Mouse (Mus musculus) stomach, embryonic 14.5 days (tissue): ENCODE measurements around the gene Kri1. TPM values are rescaled to one million over a fixed set of nuclear protein-coding genes. Genes with fewer than 3 reads are reported as not detected.

Source experiments
- ATAC-seq: fragments of 200-750 bp; cut with Nextera tagmentation; 2 replicates; pipeline ENCODE4 v1.8.0; 2017; ENCODE audit warnings: low read depth, moderate TSS enrichment; ENCODE audit not compliant: insufficient number of reproducible peaks, insufficient read depth, low FRiP score
- H3K27ac ChIP-seq: fragments of 300-500 bp; sonication (generic); 2 replicates; pipeline ENCODE4 v1.5.1; 2014; ENCODE audit warnings: mild to moderate bottlenecking, low read length, moderate library complexity, mixed read lengths
- H3K27me3 ChIP-seq: fragments of 300-500 bp; sonication (generic); 2 replicates; pipeline ENCODE4 v1.6.1; 2014; ENCODE audit warnings: low read length, control low read depth, mixed read lengths; ENCODE audit not compliant: control insufficient read depth, insufficient read depth
- H3K36me3 ChIP-seq: fragments of 300-500 bp; sonication (generic); 2 replicates; pipeline ENCODE4 v1.6.1; 2014; ENCODE audit warnings: mild to moderate bottlenecking, control low read depth, low read length, moderate library complexity, mixed read lengths; ENCODE audit not compliant: control insufficient read depth, insufficient read depth
- H3K4me1 ChIP-seq: fragments of 300-500 bp; sonication (generic); 2 replicates; pipeline ENCODE4 v1.6.1; 2014; ENCODE audit warnings: low read length, control low read depth, mixed read lengths; ENCODE audit not compliant: control insufficient read depth, insufficient read depth
- H3K4me2 ChIP-seq: fragments of 300-500 bp; sonication (generic); replicated peaks from 2 replicates; pipeline ENCODE4 v1.6.1; 2014; ENCODE audit warnings: low read depth, low read length, control low read depth
- H3K4me3 ChIP-seq: fragments of 300-500 bp; sonication (generic); 2 replicates; pipeline ENCODE4 v1.5.1; 2014; ENCODE audit warnings: low read depth, low read length, control low read depth
- H3K9ac ChIP-seq: fragments of 300-500 bp; sonication (generic); replicated peaks from 2 replicates; pipeline ENCODE4 v1.6.1; 2014; ENCODE audit warnings: low read depth, mild to moderate bottlenecking, control low read depth, low read length, moderate library complexity, mixed read lengths
- H3K9me3 ChIP-seq: fragments of 300-500 bp; sonication (generic); 2 replicates; pipeline ENCODE4 v1.6.1; 2016; ENCODE audit warnings: low read depth, low read length, control low read depth; ENCODE audit not compliant: control insufficient read depth
- WGBS: fragments of 180-500 bp; shearing (Covaris S2); extraction: QIAGEN DNeasy Blood & Tissue Kit; methylation state at CpG from one replicate; pipeline ENCODE4 v1.1.7; 2014; 5-methylcytosine and 5-hydroxymethylcytosine counted together
- polyA plus RNA-seq: library from polyadenylated mRNA; unstranded; fragments of >200 nt; fragmentation: Nextera tagmentation; extraction: Ambion mirVana; gene quantifications from 2 replicates; pipeline ENCODE4 v1.2.1, GENCODE M21; 2014

Gene Kri1
- polyA plus RNA-seq, 1 experiment from 2014 or later, result 14.7 TPM

GRCm38 (mm10) chr9:21241343-21241742 is 46.4 kb downstream of the Kri1 start:
- Histone ChIP-seq H3K27ac (no peak overlapping the region), H3K4me1 (peaks cover 28% of the 10 kb centered on the region), H3K4me2 (no peak overlapping the region), H3K4me3 (no peak overlapping the region), H3K27me3 (peaks cover 36% of the 10 kb centered on the region), H3K9ac (no peak overlapping the region), H3K36me3 (no peaks in the 10 kb centered on the region; the same call in 1 of the 2 replicates), H3K9me3 (no peaks in the 10 kb centered on the region)
- no peak for ATAC-seq
- 8% methylated on average over 11 of the region's 11 CpGs for WGBS

- peaks cover 5% of the 10 kb centered on the region; the same call in 1 of the 2 replicates for H3K36me3 ChIP-seq
- peak overlapping the region; percentile 89 for H3K4me3 ChIP-seq
- ATAC-seq, result no peak
- no peaks in the 10 kb centered on the region for H3K9me3 ChIP-seq
- peaks cover 22% of the 10 kb centered on the region for H3K4me1 ChIP-seq
- peak overlapping the region; percentile 88 for H3K4me2 ChIP-seq
- 35% methylated on average over 4 of the region's 4 CpGs for WGBS
- peak overlapping the region; percentile 96 for H3K9ac ChIP-seq
- H3K27me3 ChIP-seq, result peaks cover 18% of the 10 kb centered on the region
- no peak overlapping the region; the same call in 1 of the 2 replicates for H3K27ac ChIP-seq
Measured at GRCm38 (mm10) chr9:21239465-21239848, 48.3 kb downstream of the Kri1 start.

DNA sequence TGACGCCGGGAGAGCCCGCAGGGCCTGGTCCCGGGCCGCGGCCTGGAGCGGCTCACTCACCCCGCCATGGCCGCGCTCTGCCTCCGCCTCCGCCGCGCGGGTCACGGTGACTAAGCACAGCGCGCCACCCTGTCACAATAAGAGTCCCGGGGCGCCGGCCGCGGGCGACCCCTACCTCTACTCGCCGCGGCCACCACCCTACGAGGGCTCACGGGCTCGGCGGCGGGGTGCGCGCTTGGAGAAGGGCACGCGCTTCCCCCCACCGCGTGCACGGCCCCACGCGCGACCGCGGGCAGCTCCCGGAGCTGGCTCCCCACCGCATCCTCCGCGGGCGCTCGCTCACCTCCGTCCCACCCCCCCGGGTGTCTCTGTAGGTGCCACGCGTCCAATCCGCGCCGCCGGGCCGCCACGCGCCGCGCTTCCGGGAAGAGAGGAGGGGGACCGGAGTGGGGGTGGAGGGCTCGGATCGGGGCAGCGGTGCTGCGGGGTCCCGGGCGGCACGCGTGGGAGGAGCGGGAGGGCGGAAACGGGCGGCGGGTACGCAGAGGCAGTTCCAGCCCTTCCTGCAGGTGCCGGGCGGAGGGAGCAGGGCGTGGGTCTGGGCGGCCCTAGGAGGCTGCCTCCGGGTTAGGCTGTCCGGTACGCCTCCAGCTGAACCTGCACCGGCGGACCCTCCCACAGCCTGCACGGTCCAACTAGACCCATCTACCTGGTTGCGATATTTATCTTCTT is 48.9 kb downstream of the Kri1 start, which contains the start of gene Keap1:
Gene Keap1, minus strand, starts transcription at position 629 of the 732 bp plus-strand sequence.
- ATAC-seq, result peak; percentile 87
- Histone ChIP-seq H3K27ac (peak within 1 kb of the TSS; percentile 86), H3K4me2 (peak within 1 kb of the TSS; percentile 88), H3K9ac (peak within 1 kb of the TSS; percentile 96), H3K36me3 (peaks cover 5% of the 10 kb centered on the region; the same call in 1 of the 2 replicates), H3K9me3 (no peaks in the 10 kb centered on the region), H3K4me3 (peak within 1 kb of the TSS; percentile 89), H3K27me3 (peaks cover 13% of the 10 kb centered on the region), H3K4me1 (peaks cover 17% of the 10 kb centered on the region)
- under 1% methylated on average over 81 of the region's 90 CpGs for WGBS

DNA sequence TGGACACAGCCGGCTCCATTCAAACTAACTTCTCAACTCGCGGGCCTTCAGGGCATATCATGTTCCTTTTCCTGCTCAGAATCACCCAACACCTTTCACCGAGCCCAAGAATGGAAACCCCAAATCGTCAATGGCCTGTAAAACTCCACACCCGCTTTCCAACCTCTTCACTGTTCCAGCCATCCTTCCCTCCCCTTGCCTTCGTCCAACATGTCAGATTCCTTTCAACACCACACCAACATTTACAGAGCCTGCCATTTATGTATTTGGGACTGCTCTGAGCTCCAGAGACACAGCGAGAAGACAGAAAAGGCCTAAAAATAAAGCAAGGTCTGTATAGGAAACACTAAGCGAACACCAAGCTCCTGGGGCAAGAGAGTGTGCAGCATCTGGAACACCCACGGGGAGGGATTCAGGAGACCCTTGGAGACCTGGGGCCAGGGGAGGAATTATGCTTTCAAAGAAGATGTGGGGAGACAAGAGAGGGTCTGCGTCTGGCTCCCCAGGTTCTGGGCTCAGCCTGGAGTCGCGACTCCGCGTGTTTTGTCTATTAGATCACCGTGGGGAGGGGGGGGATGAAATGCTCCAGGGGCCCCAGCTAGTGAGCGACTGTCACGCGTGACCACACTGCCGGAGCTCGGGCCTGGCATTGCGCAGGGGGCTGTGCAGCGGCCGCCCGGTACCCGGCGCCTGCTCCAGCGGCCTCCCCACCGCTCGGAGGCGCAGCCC is 49.6 kb downstream of the Kri1 start:
- Histone ChIP-seq H3K36me3 (peaks cover 11% of the 10 kb centered on the region; the same call in 1 of the 2 replicates), H3K27ac (peak overlapping the region; percentile 86), H3K9ac (peak overlapping the region; percentile 96), H3K9me3 (no peaks in the 10 kb centered on the region), H3K4me2 (peak overlapping the region; percentile 88), H3K4me3 (peak overlapping the region; percentile 89), H3K27me3 (peaks cover 5% of the 10 kb centered on the region), H3K4me1 (peaks cover 17% of the 10 kb centered on the region)
- no peak for ATAC-seq
- 1% methylated on average over 31 of the region's 31 CpGs for WGBS

DNA sequence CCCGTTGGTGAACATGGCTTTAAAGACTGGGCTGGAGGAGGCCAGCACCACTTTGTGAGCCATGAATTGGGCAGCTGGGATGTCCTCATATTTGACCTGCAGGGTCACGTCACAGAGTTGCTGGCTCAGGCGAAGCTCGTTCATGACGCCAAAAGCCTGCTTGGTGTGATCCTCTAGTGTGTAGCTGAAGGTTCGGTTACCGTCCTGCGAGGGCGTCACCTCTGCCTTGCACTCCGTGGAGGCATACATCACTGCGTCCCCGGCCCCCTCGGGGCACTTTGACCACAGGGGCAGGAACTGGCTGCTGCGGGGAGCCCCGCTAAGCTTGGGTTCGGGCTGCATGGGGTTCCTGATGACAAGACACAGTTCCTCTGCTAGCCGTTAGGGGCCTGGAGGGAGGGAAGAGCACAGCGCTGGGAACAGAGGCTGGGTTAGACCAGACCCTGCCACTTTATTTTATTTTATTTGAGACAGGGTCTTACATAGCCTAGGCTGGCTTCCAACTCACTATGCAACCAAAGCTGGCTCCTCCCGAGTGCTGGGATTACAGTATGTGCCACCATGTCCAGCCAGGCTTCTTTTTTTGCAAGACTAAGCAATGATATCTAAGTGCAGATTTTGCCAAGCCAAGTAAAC is 50.3 kb downstream of the Kri1 start:
- Histone ChIP-seq H3K27ac (peak overlapping the region; percentile 86), H3K36me3 (peaks cover 17% of the 10 kb centered on the region; the same call in 1 of the 2 replicates), H3K4me2 (peak overlapping the region; percentile 88), H3K27me3 (no peaks in the 10 kb centered on the region), H3K4me3 (peak overlapping the region; percentile 89), H3K9me3 (no peaks in the 10 kb centered on the region), H3K9ac (peak overlapping the region; percentile 96), H3K4me1 (peaks cover 18% of the 10 kb centered on the region)
- WGBS, result 16% methylated on average over 19 of the region's 19 CpGs
- ATAC-seq, result peak; percentile 16; the same call in 1 of the 2 replicates

DNA sequence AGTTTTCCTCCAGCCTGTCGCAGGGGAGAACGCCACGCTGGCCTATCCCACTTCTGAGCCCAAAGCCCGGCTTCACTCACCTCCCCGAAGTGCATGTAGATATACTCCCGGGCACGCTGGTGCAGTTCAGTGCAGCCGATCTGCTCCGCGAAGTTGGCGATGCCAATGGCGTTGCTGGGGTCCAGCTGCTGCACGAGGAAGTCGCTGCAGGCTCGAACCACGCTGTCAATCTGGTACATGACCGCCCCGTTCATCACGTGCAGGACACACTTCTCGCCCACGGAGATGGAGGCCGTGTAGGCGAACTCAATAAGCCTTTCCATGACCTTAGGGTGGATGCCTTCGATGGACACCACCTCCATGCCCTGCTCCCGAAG is 50.8 kb downstream of the Kri1 start:
- no peak overlapping the region for H3K27ac ChIP-seq
- peaks cover 20% of the 10 kb centered on the region; the same call in 1 of the 2 replicates for H3K36me3 ChIP-seq
- H3K4me3 ChIP-seq, result peak overlapping the region; percentile 89; the same call in 1 of the 2 replicates

GRCm38 (mm10) chr9:21235341-21235740 is 52.4 kb downstream of the Kri1 start:
- Histone ChIP-seq H3K9me3 (no peaks in the 10 kb centered on the region), H3K9ac (no peak overlapping the region), H3K4me3 (no peak overlapping the region), H3K4me1 (peaks cover 20% of the 10 kb centered on the region), H3K27ac (no peak overlapping the region), H3K27me3 (no peaks in the 10 kb centered on the region), H3K36me3 (peaks cover 29% of the 10 kb centered on the region; the same call in 1 of the 2 replicates), H3K4me2 (no peak overlapping the region)
- ATAC-seq, result no peak
- WGBS, result 86% methylated on average over 4 of the region's 4 CpGs

More for the DNA sequence above, 50.8 kb downstream of the Kri1 start:
- peak overlapping the region; percentile 88 for H3K4me2 ChIP-seq
- H3K27me3 ChIP-seq, result no peaks in the 10 kb centered on the region
- H3K9ac ChIP-seq, result 0 out of 2 replicates have a peak overlapping the region, but pooled peaks have one; percentile 96
- peaks cover 20% of the 10 kb centered on the region for H3K4me1 ChIP-seq
- no peaks in the 10 kb centered on the region for H3K9me3 ChIP-seq
- ATAC-seq, result no peak
- WGBS, result 83% methylated on average over 25 of the region's 25 CpGs

- H3K4me3 ChIP-seq, result no peak overlapping the region
- H3K4me2 ChIP-seq, result no peak overlapping the region
- no peak for ATAC-seq
- H3K36me3 ChIP-seq, result peaks cover 36% of the 10 kb centered on the region; the same call in 1 of the 2 replicates
- no peaks in the 10 kb centered on the region for H3K27me3 ChIP-seq
- WGBS, result 85% methylated on average over 28 of the region's 28 CpGs
- H3K4me1 ChIP-seq, result peaks cover 17% of the 10 kb centered on the region
- no peak overlapping the region for H3K9ac ChIP-seq
- no peaks in the 10 kb centered on the region for H3K9me3 ChIP-seq
- no peak overlapping the region for H3K27ac ChIP-seq
Measured at GRCm38 (mm10) chr9:21233805-21234204, 54.0 kb downstream of the Kri1 start.
